Mouse (Mus musculus): Measurements from ENCODE around the gene Rgs7.

DNA sequence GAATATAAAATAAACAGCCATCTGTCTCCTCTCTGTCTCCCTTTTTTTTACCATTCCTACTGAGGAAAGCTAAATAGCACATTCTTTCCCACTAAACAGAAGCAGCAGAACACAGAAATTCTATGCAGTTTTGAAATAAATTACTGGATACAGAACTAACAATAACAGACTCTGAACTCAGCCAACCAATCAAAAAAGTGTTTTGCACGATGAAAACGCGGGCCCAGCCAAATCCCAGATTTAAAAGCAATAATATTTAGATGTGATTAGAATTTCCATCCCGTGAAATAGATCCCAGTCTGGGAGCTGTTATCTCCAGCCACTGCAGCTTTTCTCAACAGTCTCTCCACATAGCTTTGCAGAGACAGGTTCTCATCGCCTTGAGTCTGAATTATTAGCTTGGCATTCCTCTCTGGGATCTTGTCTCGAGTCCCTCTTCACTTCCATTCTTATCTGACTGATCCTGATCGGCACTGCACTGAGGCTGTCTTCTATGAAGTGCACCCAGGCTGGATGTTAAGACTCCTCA lies 466.5 kb downstream of the Rgs7 start:
- TF ChIP-seq CTCF (IDR thresholded peaks at IDR 0.05; ENCODE audit: extremely low read depth, insufficient read depth, insufficient read length, insufficient replicate concordance): no peak
- TF ChIP-seq POLR2A (IDR thresholded peaks at IDR 0.05; ENCODE audit: low read depth, low read length): no peak

All from spleen, adult 2 months (tissue).